Mouse (Mus musculus) ES-E14 (cell line): ENCODE measurements at regions not wholly inside any gene's neighbourhood (a gene's known extent, or its start where the extent isn't known, plus 50 kb on each side); places are given as distances from the start of the nearest gene placed in this dataset.

Experiments
- DNase-seq: peaks from one replicate; pipeline ENCODE4 v3.0.0-alpha.2; 2013; ENCODE audit warnings: low read depth, low spot score
- H3K27ac ChIP-seq: 2 replicates; pipeline ENCODE4 v1.5.1; 2012; ENCODE audit warnings: low read depth, mild to moderate bottlenecking, low read length, moderate library complexity, mixed read lengths; ENCODE audit not compliant: poor library complexity, insufficient read depth, severe bottlenecking
- H3K36me3 ChIP-seq: 2 replicates; pipeline ENCODE4 v1.6.1; 2012; ENCODE audit warnings: mild to moderate bottlenecking, low read length, moderate library complexity, mixed read lengths; ENCODE audit not compliant: control insufficient read depth, poor library complexity, insufficient read depth, severe bottlenecking
- H3K4me1 ChIP-seq, 2 experiments: fragments of 150-350 bp in 1 of 2; sonication (generic) in 1 of 2; 2 replicates each; pipeline ENCODE4 v1.6.1; 2012; ENCODE audit warnings: low read length in 2 of 2, mild to moderate bottlenecking in 1 of 2, mixed read lengths in 1 of 2; ENCODE audit not compliant: control insufficient read depth in 2 of 2, insufficient read depth in 2 of 2, poor library complexity in 1 of 2
- H3K4me3 ChIP-seq, 2 experiments: fragments of 150-350 bp in 1 of 2; sonication (generic) in 1 of 2; 2 replicates each; pipeline ENCODE4 v1.5.1; 2012; ENCODE audit warnings: low read length in 2 of 2, low read depth in 1 of 2, mild to moderate bottlenecking in 1 of 2, mixed read lengths in 1 of 2; ENCODE audit not compliant: insufficient read depth in 1 of 2, poor library complexity in 1 of 2, severe bottlenecking in 1 of 2
- H3K9ac ChIP-seq: 2 replicates; pipeline ENCODE4 v1.6.1; 2012; ENCODE audit warnings: low read depth, mild to moderate bottlenecking, low read length, mixed read lengths; ENCODE audit not compliant: poor library complexity, insufficient read depth, severe bottlenecking
- H3K9me3 ChIP-seq: fragments of 150-350 bp; sonication (generic); 2 replicates; pipeline ENCODE4 v1.6.1; 2012; ENCODE audit warnings: low read depth, mild to moderate bottlenecking, low read length; ENCODE audit not compliant: control insufficient read depth, insufficient read depth
- CHD2 ChIP-seq: IDR thresholded peaks from 2 replicates; pipeline ENCODE4 v1.6.1; 2014; ENCODE audit warnings: mild to moderate bottlenecking, low read depth, low read length, inconsistent platforms
- MAFK ChIP-seq: IDR thresholded peaks from 2 replicates; pipeline ENCODE4 v1.6.1; 2014; ENCODE audit warnings: mild to moderate bottlenecking, low read depth, low read length, inconsistent platforms; ENCODE audit not compliant: insufficient read depth
- ZNF384 ChIP-seq: IDR thresholded peaks from 2 replicates; pipeline ENCODE4 v1.6.1; 2012; ENCODE audit warnings: low read depth, low read length, inconsistent platforms
- in situ Hi-C, 2 experiments: fragments of 600-800 bp; cut with MboI; formaldehyde crosslinking; loops; one replicate each; pipeline ENCODE4 v1.15.1; 2025; ENCODE audit warnings: low sequenced_read_pairs in 2 of 2, inconsistent platforms in 1 of 2; ENCODE audit not compliant: unreplicated experiment in 2 of 2

DNA sequence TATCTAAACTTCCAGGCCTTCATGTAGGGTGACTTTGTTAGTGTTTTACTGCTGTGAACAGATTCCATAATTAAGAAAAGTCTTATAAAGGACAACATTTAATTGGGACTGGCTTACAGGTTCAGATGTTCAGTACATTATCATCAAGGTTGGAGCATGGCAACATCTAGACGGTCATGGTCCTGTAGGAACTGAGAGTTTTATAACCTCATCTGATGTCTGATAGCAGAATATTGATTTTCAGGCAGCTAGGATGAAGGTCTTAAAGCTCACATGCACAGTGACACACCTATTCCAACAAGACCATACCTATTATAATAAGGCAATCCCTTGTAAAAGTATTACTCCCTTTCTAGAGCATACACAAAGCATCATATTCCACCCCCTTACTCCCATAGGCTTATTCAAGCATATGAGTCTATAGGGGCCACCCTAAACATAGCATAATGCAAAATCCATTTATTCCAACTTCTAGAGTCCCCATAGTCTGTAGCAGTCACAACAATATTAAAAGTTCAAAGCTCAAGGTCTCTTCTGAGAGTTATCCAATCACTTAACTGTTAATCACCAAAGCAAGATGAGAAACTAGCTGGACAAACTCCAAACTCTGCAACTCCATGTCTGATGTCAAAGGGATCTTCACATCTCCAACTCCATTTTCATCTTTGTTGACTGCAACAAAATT is 63.3 kb upstream of the Ccdc71l start:
- in situ Hi-C loops, result no loop called here
- no peaks in the 10 kb centered on the region for H3K9me3 ChIP-seq
- H3K27ac ChIP-seq, result no peak overlapping the region
- no peak for DNase-seq
- H3K9ac ChIP-seq, result no peak overlapping the region
- no peaks in the 10 kb centered on the region for H3K36me3 ChIP-seq
- TF ChIP-seq ZNF384 (no peak), CHD2 (no peak), MAFK (no peak)
- H3K4me1 ChIP-seq, result no peaks in the 10 kb centered on the region
- no peak overlapping the region for H3K4me3 ChIP-seq
